Mouse (Mus musculus) cerebellum, postnatal 25 days (tissue): ENCODE results near the gene Pkd2.
A peak's percentile ranks its signal among the peaks of the same experiment; 100 is the strongest.

Experiments used
- DNase-seq, 2 experiments: peaks; one replicate each; pipeline ENCODE4 v3.0.0; 2021; ENCODE audit warnings: mixed read lengths in 2 of 2

Pkd2 gene

GRCm38 (mm10) chr5:104466816-104467215, 7.6 kb downstream of the Pkd2 start:
- DNase-seq = no peak

GRCm38 (mm10) chr5:104468586-104468985, 9.3 kb downstream of the Pkd2 start:
- no peak for DNase-seq

- peak; percentile 24 to 58 for DNase-seq
Measured at GRCm38 (mm10) chr5:104470981-104471391, 11.7 kb downstream of the Pkd2 start.

GRCm38 (mm10) chr5:104472371-104472770, 13.1 kb downstream of the Pkd2 start:
- DNase-seq = peak in 1 of 2 experiments; percentile 58

GRCm38 (mm10) chr5:104480367-104480766, 21.1 kb downstream of the Pkd2 start:
- no peak for DNase-seq

- no peak for DNase-seq
Measured at GRCm38 (mm10) chr5:104482856-104483255, 23.6 kb downstream of the Pkd2 start.

GRCm38 (mm10) chr5:104491561-104491960, 32.3 kb downstream of the Pkd2 start:
- DNase-seq = peak in 1 of 2 experiments; percentile 28

- DNase-seq = no peak
Measured at GRCm38 (mm10) chr5:104504883-104505282, 45.6 kb downstream of the Pkd2 start.

DNA sequence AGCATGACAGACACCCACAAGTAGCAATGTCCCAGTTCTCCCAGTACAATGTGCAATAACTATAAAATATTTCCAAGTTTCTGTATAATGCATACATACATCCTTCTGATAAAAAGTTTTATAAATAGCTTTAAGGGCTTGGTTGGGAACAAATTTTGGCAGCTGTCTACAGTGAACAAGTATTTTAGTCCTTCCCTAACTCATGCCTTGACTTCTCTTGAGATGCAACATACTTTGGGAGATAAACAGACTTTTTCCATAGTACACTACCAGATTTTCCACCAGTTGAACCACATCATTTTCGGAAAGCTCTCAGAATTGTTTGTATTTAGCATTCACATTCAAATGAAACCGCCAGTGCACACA, 48.6 kb downstream of the Pkd2 start:
- no peak for DNase-seq

DNA sequence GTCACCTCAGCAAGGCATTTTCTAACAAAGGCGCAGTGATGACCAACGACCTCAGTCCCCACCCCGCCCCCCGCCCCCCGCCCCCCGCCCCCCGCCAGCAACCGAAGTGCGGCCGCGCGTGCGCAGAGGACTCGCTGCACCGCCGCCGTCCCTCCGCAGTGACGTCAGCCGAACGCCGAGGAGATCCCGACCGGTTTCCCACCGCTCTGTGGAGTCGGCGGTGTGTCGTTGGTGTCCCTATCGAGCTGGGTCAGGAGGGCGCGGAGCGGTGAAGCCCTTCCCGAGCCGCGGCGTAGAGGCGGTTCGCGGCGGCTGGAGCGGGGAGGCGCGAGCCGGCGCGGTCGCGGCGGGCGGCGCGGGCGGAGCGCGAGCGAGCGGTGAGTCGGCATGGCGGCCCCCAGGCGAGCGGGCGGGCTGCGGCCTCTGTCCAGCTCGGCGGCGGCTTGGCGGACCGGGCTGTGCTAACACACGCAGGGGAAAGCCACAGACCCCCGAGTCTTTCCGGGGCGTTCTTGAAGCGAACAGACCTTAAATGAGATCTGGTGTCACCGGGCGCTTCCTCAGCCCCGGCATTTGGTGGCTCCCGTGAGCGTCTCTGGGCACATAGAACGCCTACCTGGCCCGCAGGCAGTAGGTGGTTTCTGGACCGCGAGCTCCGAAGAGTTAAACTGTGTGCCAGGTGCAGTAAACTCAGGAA, 49.1 kb downstream of the Pkd2 start, which contains the start of gene BC005561:
Gene BC005561 (plus strand): TSS at position 158 of the 697 bp plus-strand sequence.
- DNase-seq = peak; percentile 90 to 93

GRCm38 (mm10) chr5:104511211-104511610, 52.0 kb downstream of the Pkd2 start:
- DNase-seq = no peak

GRCm38 (mm10) chr5:104538612-104539011, 79.4 kb downstream of the Pkd2 start:
- DNase-seq = peak in 1 of 2 experiments; percentile 39

GRCm38 (mm10) chr5:104539331-104539730, 80.1 kb downstream of the Pkd2 start:
- DNase-seq = no peak
